Mouse (Mus musculus): Measurements from ENCODE around the gene Myh3.

DNA sequence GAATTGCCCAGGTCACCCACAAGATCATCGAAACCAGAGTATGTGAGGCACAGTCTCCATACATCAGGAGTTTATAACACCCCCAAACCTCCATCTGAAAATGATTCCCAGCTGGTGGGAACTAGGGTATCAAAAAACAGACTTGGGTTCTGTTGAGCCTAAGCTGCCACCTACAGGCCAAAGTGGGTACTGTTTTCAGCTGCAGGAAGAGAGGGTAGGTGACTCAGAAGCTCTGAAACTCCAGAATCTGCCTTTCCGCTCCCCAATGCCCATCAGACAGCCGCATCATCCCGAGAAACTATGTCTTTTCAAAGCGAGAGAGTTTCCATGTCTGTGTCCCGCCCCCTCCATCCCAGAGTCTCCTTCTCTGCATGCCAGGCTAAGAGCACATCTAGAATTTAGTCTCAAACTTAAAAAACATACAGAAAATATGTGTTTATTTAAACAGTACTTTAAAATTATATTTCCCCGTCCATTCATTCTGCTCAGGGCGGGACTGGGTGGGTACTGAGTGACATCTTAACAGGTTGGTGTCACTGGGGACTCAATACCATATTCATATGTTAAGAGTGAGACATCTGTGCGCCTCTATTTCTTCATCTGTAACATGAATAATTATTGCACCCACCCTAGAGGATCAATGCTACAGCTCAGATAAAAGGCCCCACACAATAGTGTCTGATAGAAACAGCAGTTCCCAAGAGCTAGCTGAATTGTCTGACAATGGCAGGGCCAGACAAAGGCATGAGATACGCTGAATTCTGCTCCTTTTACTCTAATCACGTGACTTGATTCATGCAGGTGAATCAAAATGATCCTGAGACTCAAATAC is 34.1 kb downstream of the Myh3 start:
- TF ChIP-seq POLR2A (IDR thresholded peaks at IDR 0.05; ENCODE audit: low read depth, low read length), result no peak
- peak; percentile 28; the same call in 1 of the 2 replicates for TF ChIP-seq CTCF (IDR thresholded peaks at IDR 0.05; ENCODE audit: extremely low read depth, insufficient read depth, insufficient read length, insufficient replicate concordance)

Data from spleen, adult 2 months (tissue).